In genomic region chr12:85879631-85880314, GRCm38 (mm10) we compare ENCODE assay signal across 9 mouse cellular contexts. TPM values are rescaled to one million over a fixed set of nuclear protein-coding genes. Genes with fewer than 3 reads are reported as not detected.
DNase-seq lines count a peak whose midpoint lies in the region; ATAC-seq and TF ChIP-seq lines count a peak whose summit lies in the region.
"Had no signal": no experiment of that assay in that cellular context is flagged by ENCODE, and none has a peak within 500 bp of the region (broad histone marks: within the 10 kb centered on the region; RNA-seq: fewer than 3 reads in every experiment).

No protein-coding gene starts in this region.

- H3K4me2 ChIP-seq in hindbrain, postnatal 0 days (ENCODE audit: low read depth, low read length) = no peak overlapping the region
- no peak overlapping the region for H3K4me2 ChIP-seq in forebrain, embryonic 16.5 days (ENCODE audit: low read length)
- no peak overlapping the region for H3K4me2 ChIP-seq in heart, embryonic 14.5 days (ENCODE audit: low read length)

- H3K27ac ChIP-seq in hindbrain, postnatal 0 days = peak overlapping the region; percentile 17
- no peak overlapping the region for H3K27ac ChIP-seq in hindbrain, embryonic 10.5 days
- H3K27ac ChIP-seq in forebrain, embryonic 16.5 days (ENCODE audit: low read length) = no peak overlapping the region
- H3K27ac ChIP-seq in heart, embryonic 14.5 days (replicated peaks in 1 of 2; ENCODE audit: control insufficient read depth in 1 of 2, insufficient read depth in 1 of 2, low read depth in 2 of 2, low read length in 2 of 2) = peak overlapping the region; percentile 69 to 84
- 0 out of 2 replicates have a peak overlapping the region, but pooled peaks have one; percentile 20 for H3K27ac ChIP-seq in small intestine, adult 2 months (ENCODE audit: insufficient read depth, low read depth, low read length)

- peak; percentile 85 for ATAC-seq in hindbrain, postnatal 0 days
- peak; percentile 87 for ATAC-seq in forebrain, embryonic 16.5 days
- peak; percentile 79 for ATAC-seq in heart, embryonic 14.5 days (ENCODE audit: insufficient number of reproducible peaks, insufficient read depth, low FRiP score, low read depth)

- peak; percentile 62 for DNase-seq in hindbrain, postnatal 0 days (ENCODE audit: low spot score)
- DNase-seq in hindbrain, embryonic 10.5 days (ENCODE audit: low spot score) = no peak
- DNase-seq in left cerebral cortex, postnatal 14 days (ENCODE audit: low spot score in 2 of 2) = peak; percentile 65 to 83
- DNase-seq in adrenal gland, adult (ENCODE audit: inconsistent age in 2 of 2, low spot score in 1 of 2) = no peak
- no peak for DNase-seq in thymus, postnatal 25 days

- no peaks in the 10 kb centered on the region for H3K27me3 ChIP-seq in hindbrain, postnatal 0 days (ENCODE audit: insufficient read depth, low read length)
- no peaks in the 10 kb centered on the region for H3K27me3 ChIP-seq in hindbrain, embryonic 10.5 days (ENCODE audit: insufficient read depth, poor library complexity, severe bottlenecking)
- no peaks in the 10 kb centered on the region for H3K27me3 ChIP-seq in forebrain, embryonic 16.5 days (replicated peaks; ENCODE audit: control insufficient read depth, insufficient read depth, low read length)
- H3K27me3 ChIP-seq in heart, embryonic 14.5 days (ENCODE audit: control insufficient read depth, insufficient read depth, low read length) = no peaks in the 10 kb centered on the region
- no peaks in the 10 kb centered on the region for H3K27me3 ChIP-seq in small intestine, adult 2 months (ENCODE audit: control insufficient read depth, insufficient read depth, low read length)

- no peak overlapping the region for H3K4me3 ChIP-seq in hindbrain, postnatal 0 days (ENCODE audit: low read length)
- H3K4me3 ChIP-seq in hindbrain, embryonic 10.5 days = no peak overlapping the region
- no peak overlapping the region for H3K4me3 ChIP-seq in forebrain, embryonic 16.5 days (replicated peaks; ENCODE audit: low read length)
- H3K4me3 ChIP-seq in heart, embryonic 14.5 days (ENCODE audit: control insufficient read depth in 1 of 2, insufficient read depth in 1 of 2, low read depth in 1 of 2, low read length in 2 of 2) = no peak overlapping the region
- no peak overlapping the region for H3K4me3 ChIP-seq in small intestine, adult 2 months (ENCODE audit: low read depth, low read length)
- H3K4me3 ChIP-seq: erythroblast, embryonic 14.5 days had no signal

- H3K9ac ChIP-seq in hindbrain, postnatal 0 days (replicated peaks; ENCODE audit: low read length) = no peak overlapping the region
- no peak overlapping the region for H3K9ac ChIP-seq in forebrain, embryonic 16.5 days (replicated peaks; ENCODE audit: low read depth, low read length)
- H3K9ac ChIP-seq in heart, embryonic 14.5 days (ENCODE audit: low read length) = no peak overlapping the region

- H3K4me1 ChIP-seq in hindbrain, postnatal 0 days (ENCODE audit: insufficient read depth, low read length) = peaks cover 3% of the 10 kb centered on the region; the same call in 1 of the 2 replicates
- H3K4me1 ChIP-seq in hindbrain, embryonic 10.5 days (replicated peaks) = no peaks in the 10 kb centered on the region; the same call in 1 of the 2 replicates
- peaks cover 15% of the 10 kb centered on the region for H3K4me1 ChIP-seq in forebrain, embryonic 16.5 days (replicated peaks; ENCODE audit: control insufficient read depth, insufficient read depth, low read length)
- peaks cover 8 to 14% of the 10 kb centered on the region in 2 experiments; a peak in 3 of 4 replicates for H3K4me1 ChIP-seq in heart, embryonic 14.5 days (ENCODE audit: control insufficient read depth in 2 of 2, insufficient read depth in 2 of 2, low read length in 2 of 2)
- no peaks in the 10 kb centered on the region for H3K4me1 ChIP-seq in small intestine, adult 2 months (ENCODE audit: control insufficient read depth, insufficient read depth, insufficient read length, low read length)

- peaks cover 5% of the 10 kb centered on the region for H3K36me3 ChIP-seq in hindbrain, postnatal 0 days (ENCODE audit: insufficient read depth, low read length)
- peaks cover 44% of the 10 kb centered on the region for H3K36me3 ChIP-seq in hindbrain, embryonic 10.5 days
- H3K36me3 ChIP-seq in forebrain, embryonic 16.5 days (ENCODE audit: control insufficient read depth, insufficient read depth) = no peaks in the 10 kb centered on the region; the same call in none of the 2 replicates
- peaks cover 18% of the 10 kb centered on the region for H3K36me3 ChIP-seq in heart, embryonic 14.5 days (ENCODE audit: control insufficient read depth, insufficient read depth, low read length)
- no peaks in the 10 kb centered on the region for H3K36me3 ChIP-seq in small intestine, adult 2 months (ENCODE audit: control insufficient read depth, insufficient read depth, low read length)

- H3K9me3 ChIP-seq in hindbrain, postnatal 0 days (ENCODE audit: low read length) = no peaks in the 10 kb centered on the region
- no peaks in the 10 kb centered on the region for H3K9me3 ChIP-seq in hindbrain, embryonic 10.5 days
- H3K9me3 ChIP-seq in forebrain, embryonic 16.5 days (ENCODE audit: control insufficient read depth, low read length) = no peaks in the 10 kb centered on the region
- no peaks in the 10 kb centered on the region for H3K9me3 ChIP-seq in heart, embryonic 14.5 days (ENCODE audit: control insufficient read depth, low read length)

- TF ChIP-seq CTCF in hindbrain, postnatal 0 days (IDR thresholded peaks at IDR 0.05; ENCODE audit: low read depth) = no peak
- TF ChIP-seq CTCF in small intestine, adult 2 months (IDR thresholded peaks at IDR 0.05; ENCODE audit: extremely low read depth, insufficient read length, insufficient replicate concordance, low read depth, low read length) = no peak

- intact Hi-C loops in left cerebral cortex, postnatal 14 days (cut with DNase I) = no loop called here

- 55% methylated on average over 8 of the region's 8 CpGs for WGBS in hindbrain, postnatal 0 days
- WGBS in hindbrain, embryonic 10.5 days = 74% methylated on average over 8 of the region's 8 CpGs
- 68% methylated on average over 8 of the region's 8 CpGs for WGBS in forebrain, embryonic 16.5 days
- 59% methylated on average over 8 of the region's 8 CpGs for WGBS in heart, embryonic 14.5 days
- 76% methylated on average over 8 of the region's 8 CpGs for WGBS in small intestine, adult 2 months

- no peak for TF ChIP-seq POLR2A in small intestine, adult 2 months (IDR thresholded peaks at IDR 0.05; ENCODE audit: low read depth, low read length)

RNA-seq across cellular contexts. Expression of gene Ttll5, which starts 55.3 kb away (rescaled TPM):
- total RNA-seq in hindbrain, postnatal 0 days (2014; rRNA removed) = 10.2 and 23.9 TPM in 2 replicates
- 10.4 and 12.2 TPM in 2 replicates for polyA plus RNA-seq in hindbrain, postnatal 0 days (2015; fragmentation: Nextera tagmentation; extraction: Ambion mirVana)
- 18.0 and 18.3 TPM in 2 replicates for polyA plus RNA-seq in hindbrain, embryonic 10.5 days (2016; fragmentation: Nextera tagmentation; extraction: Ambion mirVana)
- polyA plus RNA-seq in forebrain, embryonic 16.5 days (2015; fragmentation: Nextera tagmentation; extraction: Ambion mirVana) = 15.0 and 15.9 TPM in 2 replicates
- polyA plus RNA-seq in heart, embryonic 14.5 days (2014; fragmentation: Nextera tagmentation; extraction: Ambion mirVana) = 17.1 and 18.5 TPM in 2 replicates
- total RNA-seq in left cerebral cortex, postnatal 14 days (2021) = 10 to 100 TPM; 41.5 to 46.8 TPM
- 3.5 and 5.5 TPM in 2 replicates for polyA plus RNA-seq in small intestine, adult 2 months (2012; rRNA removed)

RNA-seq across cellular contexts. Expression of gene Erg28, which starts 55.4 kb away (rescaled TPM):
- 79.8 and 96.2 TPM in 2 replicates for total RNA-seq in hindbrain, postnatal 0 days (2014; rRNA removed)
- polyA plus RNA-seq in hindbrain, postnatal 0 days (2015; fragmentation: Nextera tagmentation; extraction: Ambion mirVana) = 105 and 116 TPM in 2 replicates
- 108 and 120 TPM in 2 replicates for polyA plus RNA-seq in hindbrain, embryonic 10.5 days (2016; fragmentation: Nextera tagmentation; extraction: Ambion mirVana)
- 106 TPM in 2 replicates for polyA plus RNA-seq in forebrain, embryonic 16.5 days (2015; fragmentation: Nextera tagmentation; extraction: Ambion mirVana)
- polyA plus RNA-seq in heart, embryonic 14.5 days (2014; fragmentation: Nextera tagmentation; extraction: Ambion mirVana) = 58.1 and 59.3 TPM in 2 replicates
- total RNA-seq in left cerebral cortex, postnatal 14 days (2021) = 10 to 100 TPM; 58.7 to 60.6 TPM
- 22.3 and 39.0 TPM in 2 replicates for polyA plus RNA-seq in small intestine, adult 2 months (2012; rRNA removed)

Comparison
In these comparisons a context has a peak if more than half of its experiments do, and no peak if none do; other contexts are left out.
1. DNase-seq: peak in hindbrain, postnatal 0 days (single experiment) and left cerebral cortex, postnatal 14 days (2 of 2); none in hindbrain, embryonic 10.5 days (single experiment), adrenal gland, adult (0 of 2) and thymus, postnatal 25 days (single experiment).
2. H3K27ac ChIP-seq: peak in hindbrain, postnatal 0 days (single experiment), heart, embryonic 14.5 days (2 of 2) and small intestine, adult 2 months (single experiment); none in hindbrain, embryonic 10.5 days (single experiment) and forebrain, embryonic 16.5 days (single experiment).
3. Peak in every context shown above with its lines, with median percentiles within 50 percentile points of each other: ATAC-seq.